Mouse (Mus musculus) urinary bladder, postnatal 14 days (tissue): ENCODE data around the gene Olfr1087.
"Not testable (repeated sequence)": the region's sequence is repeated elsewhere in the genome, so short reads cannot be mapped to it uniquely, and the experiment has no call there.

Experiments
- DNase-seq: peaks from one replicate; pipeline ENCODE4 v3.0.0; 2021; ENCODE audit warnings: low spot score

Gene Olfr1087

GRCm38 (mm10) chr2:86698295-86698694 is at the start of gene Olfr1087:
TSS of gene Olfr1087 (minus strand) at chr2:86698395.
- no peak for DNase-seq

DNA sequence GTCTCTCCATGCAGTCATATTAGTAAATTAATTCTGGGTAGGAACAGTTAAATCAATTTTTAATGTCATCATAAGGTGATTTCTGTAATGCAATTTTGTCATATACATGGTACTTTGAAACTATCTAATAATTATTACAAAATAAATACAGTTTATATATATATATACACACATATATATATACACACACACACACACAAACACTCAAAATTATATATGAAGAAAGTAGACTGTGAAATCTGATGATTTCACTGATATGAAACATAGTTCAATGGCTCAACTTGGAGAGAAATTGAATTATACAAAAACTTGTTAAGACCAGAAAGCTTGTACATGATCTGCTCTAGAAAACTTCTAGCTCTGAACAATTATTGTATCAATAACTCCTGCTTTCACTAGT is 35.4 kb upstream of the Olfr1087 start, which contains the start of gene Olfr1089:
Gene Olfr1089 (minus strand): TSS at position 101 of the 400 bp plus-strand sequence.
- no peak for DNase-seq

GRCm38 (mm10) chr2:86679992-86680391 is 18.2 kb downstream of the Olfr1087 start, which contains the start of gene Olfr1086:
TSS of gene Olfr1086 (minus strand) at chr2:86680092.
- no peak for DNase-seq

- DNase-seq: no peak
Measured at GRCm38 (mm10) chr2:86661919-86662318, 36.3 kb downstream of the Olfr1087 start, which contains the start of gene Olfr1085. TSS of gene Olfr1085 (minus strand) at chr2:86662019.

GRCm38 (mm10) chr2:86639625-86640024 is 58.6 kb downstream of the Olfr1087 start, which contains the start of gene Olfr1084:
TSS of gene Olfr1084 (minus strand) at chr2:86639725.
- DNase-seq: not testable (repeated sequence)
